Mouse (Mus musculus): Measurements from ENCODE around the gene Atat1.
"Not testable (repeated sequence)": the region's sequence is repeated elsewhere in the genome, so short reads cannot be mapped to it uniquely, and the experiment has no call there.

DNA sequence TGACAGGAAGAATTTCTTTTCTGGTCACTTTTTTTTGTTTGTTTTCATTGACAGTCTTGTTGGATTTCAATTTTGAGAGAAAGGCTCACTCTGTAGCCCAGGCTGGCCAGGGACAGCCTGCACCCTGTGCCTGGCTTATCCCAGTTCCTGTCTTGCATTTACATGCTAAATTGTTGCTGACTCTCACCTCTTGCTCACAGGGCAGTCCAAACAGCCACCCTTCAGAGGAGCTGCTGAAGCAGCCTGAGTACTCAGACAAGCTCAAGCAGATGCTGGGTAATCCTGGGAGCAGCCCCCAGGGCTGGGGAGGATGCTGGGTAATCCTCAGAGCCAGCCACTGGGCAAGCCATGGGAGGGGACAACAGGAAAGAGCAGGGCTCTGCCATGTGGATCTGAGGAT is 41.1 kb upstream of the Atat1 start:
- not testable (repeated sequence) for TF ChIP-seq ZNF384 (IDR thresholded peaks at IDR 0.05; ENCODE audit: low read depth, low read length); CHD2 (IDR thresholded peaks at IDR 0.05; ENCODE audit: low read depth, low read length); ZC3H11A (IDR thresholded peaks at IDR 0.05; ENCODE audit: borderline replicate concordance, low read depth, low read length); HCFC1 (IDR thresholded peaks at IDR 0.05; ENCODE audit: borderline replicate concordance, insufficient read depth, low read length); MAFK (IDR thresholded peaks at IDR 0.05; ENCODE audit: insufficient read depth, low read depth, low read length)

Measured in ES-E14 (cell line).